Mouse (Mus musculus) retina, embryonic 14.5 days (tissue): ENCODE results near the gene Tab1.

Experiments
- DNase-seq: peaks from one replicate; pipeline ENCODE4 v3.0.0-alpha.2; 2015; ENCODE audit warnings: low spot score

The Tab1 gene

GRCm38 (mm10) chr15:80206057-80206565 is 73.2 kb downstream of the Tab1 start:
- no peak for DNase-seq

- no peak for DNase-seq
Observed at GRCm38 (mm10) chr15:80208446-80208845, 75.5 kb downstream of the Tab1 start.
